Mouse (Mus musculus) C2C12 (cell line): ENCODE measurements around the gene Zyx. TPM values are rescaled to one million over a fixed set of nuclear protein-coding genes. Genes with fewer than 3 reads are reported as not detected.
A peak's percentile ranks its signal among the peaks of the same experiment; 100 is the strongest.

Experiments
- H3K27me3 ChIP-seq: one replicate; pipeline ENCODE4 v1.6.1; 2011; ENCODE audit not compliant: control insufficient read depth, insufficient read depth, insufficient read length
- H3K36me3 ChIP-seq: one replicate; pipeline ENCODE4 v1.6.1; 2011; ENCODE audit not compliant: control insufficient read depth, insufficient read depth
- H3K4me3 ChIP-seq: one replicate; pipeline ENCODE4 v1.5.1; 2011; ENCODE audit warnings: mild to moderate bottlenecking, control low read depth; ENCODE audit not compliant: poor library complexity, insufficient read depth, severe bottlenecking
- H3K79me2 ChIP-seq: one replicate; pipeline ENCODE4 v1.6.1; 2011; ENCODE audit not compliant: control insufficient read depth, insufficient read depth
- H3K79me3 ChIP-seq: one replicate; pipeline ENCODE4 v1.6.1; 2011; ENCODE audit warnings: low read depth, control low read depth
- H3ac ChIP-seq: one replicate; pipeline ENCODE3; 2011; ENCODE audit warnings: low read depth; ENCODE audit not compliant: control insufficient read depth, insufficient read length
- CEBPB ChIP-seq: IDR thresholded peaks from one replicate; pipeline ENCODE4 v1.6.1; 2011; ENCODE audit warnings: low read depth, mild to moderate bottlenecking, control low read depth, moderate library complexity
- CTCF ChIP-seq: IDR thresholded peaks from one replicate; pipeline ENCODE4 v1.5.1; 2011; ENCODE audit not compliant: control insufficient read depth, insufficient read depth, insufficient read length
- FOSL1 ChIP-seq: IDR thresholded peaks from one replicate; pipeline ENCODE4 v1.8.0; 2011; ENCODE audit warnings: mild to moderate bottlenecking, low read length; ENCODE audit not compliant: poor library complexity, insufficient read depth, severe bottlenecking
- MAX ChIP-seq: IDR thresholded peaks from one replicate; pipeline ENCODE4 v1.6.1; 2011; ENCODE audit warnings: mild to moderate bottlenecking, control low read depth
- MYOD1 ChIP-seq: IDR thresholded peaks from one replicate; pipeline ENCODE4 v1.6.1; 2011; ENCODE audit warnings: low read depth; ENCODE audit not compliant: control insufficient read depth, insufficient read length
- MYOG ChIP-seq: IDR thresholded peaks from one replicate; pipeline ENCODE4 v1.6.1; 2011; ENCODE audit not compliant: control insufficient read depth, insufficient read length; ENCODE audit errors: extremely low read depth
- USF1 ChIP-seq: IDR thresholded peaks from one replicate; pipeline ENCODE4 v1.6.1; 2011; ENCODE audit warnings: low read depth, mild to moderate bottlenecking, control low read depth, moderate library complexity
- polyA plus RNA-seq: library from polyadenylated mRNA; unstranded; fragments of >200 nt; fragmentation: generic; extraction: Trizol; gene quantifications from one replicate; pipeline ENCODE4 v1.2.1, GENCODE M21; 2012; ENCODE audit warnings: missing spikeins

The Zyx gene
- polyA plus RNA-seq, 1 experiment, result 694 TPM

- no peak overlapping the region for H3K4me3 ChIP-seq
- no peaks in the 10 kb centered on the region for H3K79me2 ChIP-seq
- no peak overlapping the region for H3ac ChIP-seq
- no peak for TF ChIP-seq CTCF
- no peak for TF ChIP-seq MYOD1
- no peak for TF ChIP-seq MAX
- no peak for TF ChIP-seq FOSL1
- TF ChIP-seq MYOG, result no peak
- no peak for TF ChIP-seq CEBPB
- TF ChIP-seq USF1, result no peak
- H3K79me3 ChIP-seq, result no peaks in the 10 kb centered on the region
- no peaks in the 10 kb centered on the region for H3K36me3 ChIP-seq
- H3K27me3 ChIP-seq, result no peaks in the 10 kb centered on the region
These were observed 30.1 kb downstream of the Zyx start for GRCm38 (mm10) chr6:42379551-42379950.

- H3K4me3 ChIP-seq, result no peak overlapping the region
- H3K36me3 ChIP-seq, result no peaks in the 10 kb centered on the region
- H3K27me3 ChIP-seq, result no peaks in the 10 kb centered on the region
- TF ChIP-seq CTCF (peak; percentile 19), MYOD1 (no peak), MAX (no peak), CEBPB (no peak), FOSL1 (no peak), MYOG (no peak)
- H3ac ChIP-seq, result no peak overlapping the region
- no peaks in the 10 kb centered on the region for H3K79me3 ChIP-seq
- H3K79me2 ChIP-seq, result no peaks in the 10 kb centered on the region
These were observed 31.1 kb downstream of the Zyx start for GRCm38 (mm10) chr6:42380416-42381144.

- Histone ChIP-seq H3K36me3 (no peaks in the 10 kb centered on the region), H3K4me3 (no peak overlapping the region), H3K79me2 (no peaks in the 10 kb centered on the region), H3K79me3 (no peaks in the 10 kb centered on the region), H3ac (no peak overlapping the region), H3K27me3 (no peaks in the 10 kb centered on the region)
- no peak for TF ChIP-seq MYOD1
- TF ChIP-seq USF1, result no peak
- TF ChIP-seq MAX, result no peak
- no peak for TF ChIP-seq CTCF
- TF ChIP-seq CEBPB, result no peak
- no peak for TF ChIP-seq MYOG
- TF ChIP-seq FOSL1, result no peak
These were observed 31.8 kb downstream of the Zyx start for GRCm38 (mm10) chr6:42381221-42381620.

- H3K27me3 ChIP-seq, result no peaks in the 10 kb centered on the region
- no peak overlapping the region for H3K4me3 ChIP-seq
- H3K79me2 ChIP-seq, result no peaks in the 10 kb centered on the region
- no peak for TF ChIP-seq MAX
- TF ChIP-seq MYOG, result no peak
- no peak for TF ChIP-seq CEBPB
- TF ChIP-seq CTCF, result no peak
- no peak for TF ChIP-seq FOSL1
- no peak for TF ChIP-seq USF1
- no peak for TF ChIP-seq MYOD1
- peak overlapping the region; percentile 69 for H3ac ChIP-seq
- H3K79me3 ChIP-seq, result no peaks in the 10 kb centered on the region
- no peaks in the 10 kb centered on the region for H3K36me3 ChIP-seq
These were observed 32.5 kb downstream of the Zyx start for GRCm38 (mm10) chr6:42381916-42382381.

GRCm38 (mm10) chr6:42383360-42383759 is 33.9 kb downstream of the Zyx start:
- TF ChIP-seq USF1 (no peak), CEBPB (no peak), MYOD1 (no peak), MYOG (no peak), CTCF (no peak), FOSL1 (no peak), MAX (no peak)

GRCm38 (mm10) chr6:42385635-42386034 is 36.2 kb downstream of the Zyx start:
- no peak for TF ChIP-seq MYOG
- peak; percentile 100 for TF ChIP-seq MYOD1
- TF ChIP-seq USF1, result no peak
- no peaks in the 10 kb centered on the region for H3K79me2 ChIP-seq

More at GRCm38 (mm10) chr6:42383360-42383759, 33.9 kb downstream of the Zyx start:
- no peak overlapping the region for H3ac ChIP-seq
- H3K79me2 ChIP-seq, result no peaks in the 10 kb centered on the region
- H3K36me3 ChIP-seq, result no peaks in the 10 kb centered on the region
- H3K79me3 ChIP-seq, result no peaks in the 10 kb centered on the region
- no peak overlapping the region for H3K4me3 ChIP-seq
- no peaks in the 10 kb centered on the region for H3K27me3 ChIP-seq

More at GRCm38 (mm10) chr6:42385635-42386034, 36.2 kb downstream of the Zyx start:
- Histone ChIP-seq H3K79me3 (no peaks in the 10 kb centered on the region), H3K27me3 (no peaks in the 10 kb centered on the region), H3ac (no peak overlapping the region), H3K36me3 (no peaks in the 10 kb centered on the region), H3K4me3 (no peak overlapping the region)
